Mouse (Mus musculus) Patski (cell line): ENCODE data around the gene Nfam1. TPM values are rescaled to one million over a fixed set of nuclear protein-coding genes. Genes with fewer than 3 reads are reported as not detected.
A peak's percentile ranks its signal among the peaks of the same experiment; 100 is the strongest.

ENCODE experiments used
- ATAC-seq: fragments of 100-300 bp; one replicate; pipeline ENCODE4 v1.8.0; 2021
- CTCF ChIA-PET: fragments of 350-600 bp; sonication (Branson Sonifier 250); formaldehyde crosslinking; loops from one replicate; lab custom pipeline; 2022; ENCODE audit warnings: inconsistent platforms; lab: Charles Lee
- POLR2A ChIA-PET: fragments of 350-600 bp; sonication (Branson Sonifier 250); formaldehyde crosslinking; loops from one replicate; lab custom pipeline; 2022; ENCODE audit warnings: antibody characterized with exemption, inconsistent platforms; lab: Charles Lee
- DNase-seq: peaks from one replicate; pipeline ENCODE4 v3.0.0-alpha.2; 2011; ENCODE audit warnings: low read depth, low spot score
- H3K27me3 ChIP-seq: fragments of 371-371 bp; one replicate; pipeline ENCODE4 v1.5.1; 2021
- CTCF ChIP-seq: fragments of 100-300 bp; IDR thresholded peaks from one replicate; pipeline ENCODE4 v1.5.1; 2021
- in situ Hi-C: fragments of 300-500 bp; cut with MboI; formaldehyde crosslinking; loops from 3 replicates; pipeline ENCODE4 v1.11.1; 2018; ENCODE audit warnings: low pct_unique_long_range_greater_than_20kb, mixed read lengths
- polyA plus RNA-seq: library from polyadenylated mRNA; unstranded; gene quantifications from one replicate; pipeline ENCODE4 v1.2.3, GENCODE M21; 2021

The Nfam1 gene
- polyA plus RNA-seq, 1 experiment from 2014 or later, result not detected

DNA sequence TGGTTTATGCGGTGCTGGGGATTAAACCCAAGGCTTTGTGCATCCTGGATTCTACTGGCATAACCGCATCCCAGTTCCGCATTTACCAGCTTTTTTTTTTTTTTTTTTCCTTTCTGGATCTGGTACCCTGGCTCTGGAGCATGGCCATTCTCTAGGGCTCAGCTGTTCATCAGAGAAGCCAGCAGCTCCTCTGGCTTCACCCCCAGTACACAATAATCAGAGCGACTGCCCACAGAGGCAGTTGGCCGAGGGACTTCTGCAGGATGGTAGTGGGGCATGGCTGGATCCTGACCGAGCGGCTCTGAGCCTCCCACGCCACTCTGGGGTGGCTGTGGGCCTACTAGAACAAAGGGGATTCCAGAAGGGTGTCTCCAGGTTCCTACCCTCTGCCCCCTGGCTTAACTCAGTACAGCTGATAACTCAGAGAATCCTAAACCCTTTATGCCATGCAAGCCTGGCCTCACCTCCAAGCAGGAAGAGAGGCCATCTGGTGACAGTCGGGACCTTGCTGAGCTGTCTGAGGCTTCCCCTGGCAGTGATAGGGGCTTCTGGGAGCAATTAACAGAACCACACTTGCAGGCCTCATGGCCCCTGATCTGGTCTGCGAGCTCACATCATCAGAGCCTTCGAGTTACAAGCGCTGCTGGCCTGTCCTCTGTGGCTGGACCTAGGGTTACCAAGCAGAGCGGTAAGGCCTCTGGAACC is 40.9 kb downstream of the Nfam1 start:
- ATAC-seq (no peak), DNase-seq (no peak)
- peaks cover 59% of the 10 kb centered on the region for H3K27me3 ChIP-seq
- in situ Hi-C loops, result no loop called here
- CTCF ChIA-PET, result interaction anchor here (1.1 kb wide), 1 partner anchor 9 kb away, joined by 3 read pairs; no protein-coding TSS in a partner anchor
- no peak for TF ChIP-seq CTCF
- POLR2A ChIA-PET, result interaction anchor here (1.0 kb wide), 1 partner anchor 11 kb away, joined by 3 read pairs; no protein-coding TSS in a partner anchor

GRCm38 (mm10) chr15:82989190-82989704 is 43.9 kb downstream of the Nfam1 start:
- ATAC-seq (no peak), DNase-seq (no peak)
- peaks cover 47% of the 10 kb centered on the region for H3K27me3 ChIP-seq
- no peak for TF ChIP-seq CTCF
- in situ Hi-C loops, result no loop called here
- POLR2A ChIA-PET, result no interaction called here
- CTCF ChIA-PET, result no interaction called here

DNA sequence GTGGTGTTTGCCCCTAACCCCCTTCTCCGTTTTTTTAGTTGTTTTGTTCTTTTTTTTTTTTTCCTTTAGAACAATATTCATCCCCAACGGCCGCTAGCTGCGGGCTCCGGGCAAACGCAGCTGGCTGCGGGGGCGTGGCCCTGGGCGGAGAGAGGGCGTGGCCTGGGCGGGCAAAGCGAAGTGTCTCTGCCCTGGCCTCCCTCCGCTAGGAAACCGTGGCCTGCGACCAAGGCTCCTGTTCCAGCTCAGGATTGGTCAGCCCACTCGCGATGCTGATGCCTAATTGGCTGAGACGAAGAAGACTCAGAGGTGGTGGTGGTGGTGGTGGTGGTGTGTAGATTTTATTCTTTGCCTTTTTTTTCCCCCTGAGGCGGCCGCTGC is 45.4 kb downstream of the Nfam1 start, which contains the start of gene Tcf20:
Tcf20 (minus strand) TSS at position 141 of the 381 bp plus-strand sequence.
- CTCF ChIA-PET, result interaction anchor here (1.4 to 1.7 kb wide), 2 partner anchors 11 to 83 kb away, joined by 3 read pairs; no protein-coding TSS in a partner anchor
- POLR2A ChIA-PET, result interaction anchor here (0.7 kb wide), 1 partner anchor 629 kb away, joined by 3 read pairs; no protein-coding TSS in a partner anchor
- no peak for DNase-seq
- ATAC-seq, result peak; percentile 79
- peaks cover 42% of the 10 kb centered on the region for H3K27me3 ChIP-seq
- in situ Hi-C loops, result no loop called here
- TF ChIP-seq CTCF, result no peak

DNA sequence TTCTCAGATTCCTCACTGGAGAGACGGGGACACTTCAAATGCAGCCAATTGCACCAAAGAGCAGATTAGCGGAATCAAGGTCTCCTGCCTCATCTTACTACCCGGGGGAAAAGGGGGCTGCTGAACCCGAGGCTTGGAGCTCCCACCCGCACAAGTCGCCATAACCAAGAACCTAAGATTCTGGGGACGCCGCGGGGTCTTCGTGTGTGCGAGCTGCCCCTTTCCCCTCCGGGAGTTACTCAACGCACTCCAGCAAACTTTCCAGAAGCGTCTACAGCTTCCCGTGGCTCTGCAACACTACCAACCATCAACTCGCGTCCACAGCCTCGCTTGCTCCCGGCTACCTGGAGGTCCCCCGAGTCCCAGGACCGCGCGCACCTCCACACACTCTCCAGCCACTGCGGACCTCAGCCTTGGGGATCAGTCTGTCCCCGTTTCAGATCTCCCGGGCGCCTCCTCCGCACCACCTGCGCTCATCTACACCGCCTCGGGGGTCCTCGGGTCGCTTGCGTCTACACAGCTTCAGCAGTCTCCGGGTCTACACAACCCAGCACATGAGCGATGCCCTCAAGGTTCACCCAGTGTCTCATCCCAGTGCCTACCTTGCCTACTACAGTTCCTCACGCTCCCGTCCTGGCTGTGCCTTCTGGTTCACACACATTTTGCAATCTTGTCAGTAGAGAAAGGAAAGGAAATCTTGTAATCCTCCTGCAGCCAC is 45.9 kb downstream of the Nfam1 start:
- ATAC-seq, result no peak
- TF ChIP-seq CTCF, result no peak
- ChIA-PET CTCF (interaction anchor here (1.4 to 1.7 kb wide), 2 partner anchors 10 to 82 kb away, joined by 3 read pairs; no protein-coding TSS in a partner anchor), POLR2A (interaction anchor here (0.7 kb wide), 1 partner anchor 628 kb away, joined by 3 read pairs; no protein-coding TSS in a partner anchor)
- H3K27me3 ChIP-seq, result peaks cover 42% of the 10 kb centered on the region
- in situ Hi-C loops, result no loop called here
- DNase-seq, result no peak

- TF ChIP-seq CTCF, result no peak
- ATAC-seq, result no peak
- H3K27me3 ChIP-seq, result peaks cover 20% of the 10 kb centered on the region
- ChIA-PET POLR2A (no interaction called here), CTCF (no interaction called here)
- in situ Hi-C loops, result no loop called here
- DNase-seq, result no peak
These were observed 48.5 kb downstream of the Nfam1 start for GRCm38 (mm10) chr15:82984574-82984973.

DNA sequence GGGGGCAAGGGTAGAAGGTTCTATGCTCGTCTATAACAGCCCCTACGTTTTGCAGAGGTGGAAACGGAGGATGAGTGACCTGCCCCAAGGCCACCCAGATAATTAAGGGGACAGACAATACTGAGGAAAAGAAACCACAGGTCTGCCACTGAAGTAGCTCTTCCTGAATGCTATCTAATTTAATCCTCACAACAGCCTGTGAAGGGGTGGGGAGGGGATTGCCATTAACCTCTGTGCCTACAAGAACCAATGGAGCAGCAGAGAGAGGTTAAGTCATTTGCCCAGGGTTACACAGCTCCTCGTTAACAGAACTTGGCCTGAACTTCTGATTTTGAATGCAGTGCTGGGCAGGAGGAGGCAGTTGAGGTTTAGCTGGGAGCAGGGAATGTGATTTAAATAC is 49.0 kb downstream of the Nfam1 start:
- DNase-seq, result no peak
- TF ChIP-seq CTCF, result no peak
- peaks cover 17% of the 10 kb centered on the region for H3K27me3 ChIP-seq
- no peak for ATAC-seq
- ChIA-PET CTCF (no interaction called here), POLR2A (no interaction called here)
- in situ Hi-C loops, result no loop called here

GRCm38 (mm10) chr15:82983416-82984026 is 49.6 kb downstream of the Nfam1 start:
- TF ChIP-seq CTCF, result no peak
- POLR2A ChIA-PET, result no interaction called here
- ATAC-seq (no peak), DNase-seq (no peak)
- peaks cover 13% of the 10 kb centered on the region for H3K27me3 ChIP-seq
- CTCF ChIA-PET, result interaction anchor here (1.4 kb wide), 1 partner anchor 8 kb away, joined by 3 read pairs; no protein-coding TSS in a partner anchor
- in situ Hi-C loops, result no loop called here

GRCm38 (mm10) chr15:82982724-82983415 is 50.2 kb downstream of the Nfam1 start:
- in situ Hi-C loops, result no loop called here
- ATAC-seq, result no peak
- POLR2A ChIA-PET, result no interaction called here
- DNase-seq, result no peak
- CTCF ChIA-PET, result interaction anchor here (1.3 to 1.4 kb wide), 2 partner anchors 9 to 178 kb away, joined by 3 read pairs; no protein-coding TSS in a partner anchor
- no peak for TF ChIP-seq CTCF
- peaks cover 8% of the 10 kb centered on the region for H3K27me3 ChIP-seq

DNA sequence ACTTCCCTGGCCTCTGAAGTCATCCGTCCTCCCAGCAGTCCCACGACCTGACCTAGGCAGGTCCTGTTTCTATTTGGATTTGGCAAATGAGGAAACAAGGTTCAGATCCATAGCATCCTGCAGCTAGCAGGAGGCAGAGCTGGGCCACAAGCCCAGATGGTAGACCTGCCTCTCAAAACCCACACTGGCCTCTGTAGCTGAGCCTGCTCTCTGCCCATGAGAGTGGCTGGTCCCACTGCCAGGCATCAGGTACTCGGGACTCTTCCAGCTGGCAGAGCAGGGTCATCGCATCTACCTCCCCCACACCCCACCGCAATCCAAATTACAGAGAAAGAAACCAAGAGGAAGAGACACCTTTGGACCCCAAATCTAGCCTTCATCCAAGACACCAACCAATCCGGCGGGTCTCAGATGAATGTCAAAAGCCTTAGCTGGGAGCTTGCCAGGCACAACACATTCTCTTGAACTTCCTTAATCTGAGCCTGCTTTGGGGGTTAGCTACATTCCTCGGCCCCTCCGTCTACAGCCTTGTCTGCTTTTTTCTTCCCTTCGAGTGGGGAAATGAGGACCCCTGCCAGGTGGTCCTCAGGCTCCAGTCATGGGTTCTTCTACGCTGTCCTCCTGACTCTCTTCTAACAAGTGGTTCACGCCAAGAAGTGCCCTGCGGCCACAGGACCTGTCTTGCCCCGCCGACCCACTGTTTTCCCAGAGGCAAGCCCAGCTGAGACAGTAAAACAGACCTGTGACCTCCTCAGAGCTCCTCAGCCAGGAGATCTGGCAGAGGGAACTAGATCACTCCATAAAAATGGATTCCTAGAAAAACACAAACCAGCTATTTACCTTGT is 51.2 kb downstream of the Nfam1 start:
- TF ChIP-seq CTCF, result no peak
- POLR2A ChIA-PET, result interaction anchor here (0.9 kb wide), 1 partner anchor 55 kb away, joined by 3 read pairs; no protein-coding TSS in a partner anchor
- no peak for DNase-seq

More for the DNA sequence above, 51.2 kb downstream of the Nfam1 start:
- no peak for ATAC-seq
- in situ Hi-C loops, result no loop called here
- CTCF ChIA-PET, result interaction anchor here (1.3 to 1.4 kb wide), 2 partner anchors 10 to 177 kb away, joined by 3 read pairs; no protein-coding TSS in a partner anchor
- H3K27me3 ChIP-seq, result peaks cover 6% of the 10 kb centered on the region
